Mouse (Mus musculus) heart, adult 2 months (tissue): Measurements from ENCODE around the gene Serpinb9b.

Experiments used
- CTCF ChIP-seq: fragments of 200-600 bp; IDR thresholded peaks from 2 replicates; pipeline ENCODE4 v1.8.1; 2022; ENCODE audit warnings: antibody characterized with exemption, mild to moderate bottlenecking, moderate library complexity
- EP300 ChIP-seq: fragments of 200-500 bp; IDR thresholded peaks from 2 replicates; pipeline ENCODE4 v1.6.1; 2011; ENCODE audit warnings: low read depth, low read length, control low read depth; ENCODE audit not compliant: insufficient read depth

DNA sequence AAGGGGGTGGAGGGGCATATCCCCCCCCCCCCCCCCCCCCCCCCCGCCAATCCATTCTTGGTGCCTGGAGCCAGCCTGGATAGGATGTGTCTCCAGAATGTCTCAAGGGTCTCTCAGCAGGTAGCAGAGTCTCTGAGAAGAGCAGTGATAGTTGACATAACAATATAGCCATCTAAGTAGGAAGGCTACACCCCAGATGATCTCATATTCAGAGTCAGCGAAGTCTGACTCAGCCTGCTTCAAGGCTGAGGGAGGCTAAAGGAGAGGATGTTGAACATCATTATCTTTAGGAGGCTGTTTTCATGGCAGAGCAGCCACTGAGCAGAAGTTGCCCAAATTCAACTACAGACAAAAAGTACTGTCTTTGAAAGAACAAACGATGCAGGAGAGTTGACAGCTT, 3.1 kb downstream of the Serpinb9b start:
- no peak for TF ChIP-seq EP300
- no peak for TF ChIP-seq CTCF
